Mouse (Mus musculus) embryonic facial prominence, embryonic 13.5 days (tissue): Measurements from ENCODE around the gene Pglyrp3. TPM values are rescaled to one million over a fixed set of nuclear protein-coding genes. Genes with fewer than 3 reads are reported as not detected.
"Not testable (repeated sequence)": the region's sequence is repeated elsewhere in the genome, so short reads cannot be mapped to it uniquely, and the experiment has no call there.

Source experiments
- ATAC-seq: fragments of 200-750 bp; cut with Nextera tagmentation; 2 replicates; pipeline ENCODE4 v1.8.0; 2017; ENCODE audit warnings: low read depth; ENCODE audit not compliant: insufficient number of reproducible peaks, insufficient read depth, low FRiP score, low TSS enrichment
- H3K27ac ChIP-seq: fragments of 300-500 bp; sonication (generic); 2 replicates; pipeline ENCODE4 v1.5.1; 2015; ENCODE audit warnings: moderate library complexity, mild to moderate bottlenecking, inconsistent platforms
- H3K27me3 ChIP-seq: fragments of 300-500 bp; sonication (generic); 2 replicates; pipeline ENCODE4 v1.6.1; 2015; ENCODE audit warnings: mild to moderate bottlenecking, inconsistent platforms
- H3K36me3 ChIP-seq: fragments of 300-500 bp; sonication (generic); 2 replicates; pipeline ENCODE4 v1.6.1; 2015; ENCODE audit warnings: mild to moderate bottlenecking, inconsistent platforms
- H3K4me1 ChIP-seq: fragments of 300-500 bp; sonication (generic); 2 replicates; pipeline ENCODE4 v1.6.1; 2015; ENCODE audit warnings: inconsistent platforms
- H3K4me2 ChIP-seq: fragments of 300-500 bp; sonication (generic); 2 replicates; pipeline ENCODE4 v1.6.1; 2015; ENCODE audit warnings: moderate library complexity, mild to moderate bottlenecking, inconsistent platforms
- H3K4me3 ChIP-seq: fragments of 300-500 bp; sonication (generic); 2 replicates; pipeline ENCODE4 v1.5.1; 2015; ENCODE audit warnings: mild to moderate bottlenecking, inconsistent platforms
- H3K9ac ChIP-seq: fragments of 300-500 bp; sonication (generic); 2 replicates; pipeline ENCODE4 v1.6.1; 2015; ENCODE audit warnings: mild to moderate bottlenecking, inconsistent platforms
- H3K9me3 ChIP-seq: fragments of 300-500 bp; sonication (generic); 2 replicates; pipeline ENCODE4 v1.6.1; 2016; ENCODE audit warnings: inconsistent platforms
- WGBS: fragments of 180-500 bp; shearing (Covaris S2); methylation state at CpG from one replicate; pipeline ENCODE4 v1.1.7; 2015; ENCODE audit warnings: mixed read lengths; 5-methylcytosine and 5-hydroxymethylcytosine counted together
- microRNA-seq: library from miRNA; unstranded; fragments of <30 nt; microRNA quantifications from one replicate; pipeline ENCODE4, GENCODE M21; 2016
- polyA plus RNA-seq: library from polyadenylated mRNA; unstranded; fragments of >200 nt; fragmentation: Nextera tagmentation; extraction: Ambion mirVana; gene quantifications from 2 replicates; pipeline ENCODE4 v1.2.1, GENCODE M21; 2015

Gene Pglyrp3
- 1.1 TPM in 1 of 2 replicates, not detected in the other for polyA plus RNA-seq

DNA sequence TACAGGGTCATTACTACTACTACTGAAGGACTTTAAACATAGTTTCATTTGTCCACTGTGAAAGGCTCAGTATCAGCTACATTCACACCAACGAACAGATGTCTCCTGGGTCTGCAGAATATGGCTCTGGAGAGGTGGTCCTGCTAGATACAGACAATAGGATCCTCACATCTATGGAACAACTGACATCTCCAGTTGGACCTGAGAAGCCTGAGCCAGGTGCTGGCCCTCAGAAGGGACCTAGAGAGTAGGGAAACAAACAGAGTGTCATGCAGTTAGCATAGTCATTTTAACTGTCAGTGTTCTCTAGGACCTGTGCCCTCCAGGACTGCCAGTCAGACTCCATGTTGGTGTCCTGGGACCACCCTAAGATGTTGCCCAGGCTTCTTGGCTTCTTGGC is at the start of gene Pglyrp3:
Gene Pglyrp3 (plus strand): TSS at position 301 of the 400 bp plus-strand sequence.
- H3K4me1 ChIP-seq = no peaks in the 10 kb centered on the region
- no peaks in the 10 kb centered on the region for H3K9me3 ChIP-seq
- ATAC-seq = no peak
- 83% methylated on average over 1 of the region's 1 CpGs for WGBS
- no peaks in the 10 kb centered on the region for H3K36me3 ChIP-seq
- no peak within 1 kb of the TSS for H3K27ac ChIP-seq
- no peak within 1 kb of the TSS for H3K4me2 ChIP-seq
- no peak within 1 kb of the TSS for H3K9ac ChIP-seq
- no peaks in the 10 kb centered on the region for H3K27me3 ChIP-seq
- H3K4me3 ChIP-seq = no peak within 1 kb of the TSS

DNA sequence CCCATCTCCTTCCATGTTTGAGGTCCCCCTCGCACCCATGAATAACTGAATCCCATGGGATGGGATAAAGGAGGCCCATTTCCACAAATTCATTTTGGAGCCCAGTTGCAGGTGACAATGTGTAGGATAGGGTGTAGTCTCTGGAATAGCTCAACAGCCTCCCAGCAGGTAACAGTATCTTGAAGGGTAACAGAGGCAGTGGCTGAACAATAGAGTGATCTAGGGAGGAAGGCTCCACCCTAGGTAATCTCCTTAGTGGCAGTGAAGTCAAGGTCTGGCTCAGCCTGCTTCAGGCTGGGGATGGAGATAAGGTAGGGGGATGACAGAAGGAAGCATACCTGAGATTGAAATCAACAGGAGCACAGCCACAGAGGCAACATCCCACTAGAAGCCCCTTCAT is 3.4 kb upstream of the Pglyrp3 start:
- Histone ChIP-seq H3K4me3 (no peak overlapping the region), H3K4me1 (no peaks in the 10 kb centered on the region), H3K27me3 (no peaks in the 10 kb centered on the region), H3K9ac (no peak overlapping the region), H3K4me2 (no peak overlapping the region), H3K9me3 (no peaks in the 10 kb centered on the region), H3K36me3 (no peaks in the 10 kb centered on the region), H3K27ac (no peak overlapping the region)
- WGBS = 83% methylated on average over 1 of the region's 1 CpGs
- ATAC-seq = no peak

DNA sequence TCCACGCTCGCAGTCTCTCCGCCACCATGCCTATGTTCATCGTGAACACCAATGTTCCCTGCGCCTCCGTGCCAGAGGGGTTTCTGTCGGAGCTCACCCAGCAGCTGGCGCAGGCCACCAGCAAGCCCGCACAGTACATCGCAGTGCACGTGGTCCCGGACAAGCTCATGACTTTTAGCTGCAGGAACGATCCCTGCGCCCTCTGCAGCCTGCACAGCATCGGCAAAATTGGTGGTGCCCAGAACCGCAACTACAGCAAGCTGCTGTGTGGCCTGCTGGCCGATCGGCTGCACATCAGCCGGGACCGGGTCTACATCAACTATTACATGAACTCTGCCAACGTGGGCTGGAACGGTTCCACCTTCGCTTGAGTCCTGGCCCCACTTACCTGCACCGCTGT is 10.2 kb downstream of the Pglyrp3 start:
- H3K27me3 ChIP-seq, H3K9ac ChIP-seq, H3K9me3 ChIP-seq, H3K4me3 ChIP-seq, H3K4me1 ChIP-seq, H3K27ac ChIP-seq, ATAC-seq, H3K36me3 ChIP-seq: not testable (repeated sequence)
- WGBS = 61% methylated on average over 24 of the region's 24 CpGs
- H3K4me2 ChIP-seq = peak overlapping the region; percentile 42

DNA sequence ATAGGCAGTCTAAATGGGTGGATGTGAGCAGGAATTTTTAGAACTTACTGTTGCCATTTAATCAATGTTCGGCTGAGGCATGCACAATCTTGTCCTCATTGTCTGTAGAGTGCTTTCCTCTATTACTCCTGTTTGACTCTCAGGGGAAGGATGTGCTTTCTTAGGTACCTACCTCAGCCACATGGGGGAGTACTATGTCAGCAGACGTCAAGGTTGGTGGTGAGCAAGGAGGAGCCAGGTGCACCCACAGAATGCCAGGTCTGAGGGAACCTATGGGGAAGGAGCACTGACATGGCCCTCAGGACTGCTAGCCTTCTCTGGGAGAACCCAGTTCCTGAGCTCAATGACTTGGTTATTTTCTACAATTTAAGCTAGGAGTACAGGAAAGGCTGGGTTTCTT is 18.8 kb downstream of the Pglyrp3 start:
- WGBS = 37% methylated on average over 2 of the region's 2 CpGs
- no peak overlapping the region for H3K9ac ChIP-seq
- H3K36me3 ChIP-seq = no peaks in the 10 kb centered on the region
- no peak overlapping the region for H3K4me3 ChIP-seq
- H3K4me2 ChIP-seq = no peak overlapping the region
- H3K9me3 ChIP-seq = no peaks in the 10 kb centered on the region
- H3K27ac ChIP-seq = no peak overlapping the region
- ATAC-seq = no peak
- H3K4me1 ChIP-seq = no peaks in the 10 kb centered on the region
- H3K27me3 ChIP-seq = no peaks in the 10 kb centered on the region

DNA sequence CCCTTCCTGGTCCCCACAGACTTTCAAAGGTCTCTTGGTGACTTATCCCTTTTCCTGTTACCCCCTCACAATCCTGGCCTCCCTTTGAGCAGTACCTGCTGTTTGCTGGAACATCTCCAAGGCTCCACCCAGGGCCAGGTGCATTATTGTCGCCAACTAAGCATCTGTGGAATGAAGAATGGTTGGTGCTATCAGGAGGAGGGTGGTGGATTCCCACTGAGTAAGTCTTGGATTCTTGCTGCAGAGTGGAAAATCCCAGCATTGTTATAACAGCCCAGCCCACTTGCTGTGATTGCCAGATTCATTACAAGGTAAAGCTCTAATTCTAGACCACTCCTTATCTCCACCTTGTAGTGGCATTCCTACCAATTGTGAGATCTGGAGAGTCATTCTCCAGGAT is 19.5 kb downstream of the Pglyrp3 start:
- Histone ChIP-seq H3K4me3 (no peak overlapping the region), H3K27ac (no peak overlapping the region), H3K9ac (no peak overlapping the region), H3K9me3 (no peaks in the 10 kb centered on the region), H3K27me3 (no peaks in the 10 kb centered on the region), H3K4me1 (no peaks in the 10 kb centered on the region), H3K4me2 (no peak overlapping the region), H3K36me3 (no peaks in the 10 kb centered on the region)
- WGBS = 57% methylated on average over 1 of the region's 1 CpGs
- ATAC-seq = peak; percentile 26; the same call in 1 of the 2 replicates

DNA sequence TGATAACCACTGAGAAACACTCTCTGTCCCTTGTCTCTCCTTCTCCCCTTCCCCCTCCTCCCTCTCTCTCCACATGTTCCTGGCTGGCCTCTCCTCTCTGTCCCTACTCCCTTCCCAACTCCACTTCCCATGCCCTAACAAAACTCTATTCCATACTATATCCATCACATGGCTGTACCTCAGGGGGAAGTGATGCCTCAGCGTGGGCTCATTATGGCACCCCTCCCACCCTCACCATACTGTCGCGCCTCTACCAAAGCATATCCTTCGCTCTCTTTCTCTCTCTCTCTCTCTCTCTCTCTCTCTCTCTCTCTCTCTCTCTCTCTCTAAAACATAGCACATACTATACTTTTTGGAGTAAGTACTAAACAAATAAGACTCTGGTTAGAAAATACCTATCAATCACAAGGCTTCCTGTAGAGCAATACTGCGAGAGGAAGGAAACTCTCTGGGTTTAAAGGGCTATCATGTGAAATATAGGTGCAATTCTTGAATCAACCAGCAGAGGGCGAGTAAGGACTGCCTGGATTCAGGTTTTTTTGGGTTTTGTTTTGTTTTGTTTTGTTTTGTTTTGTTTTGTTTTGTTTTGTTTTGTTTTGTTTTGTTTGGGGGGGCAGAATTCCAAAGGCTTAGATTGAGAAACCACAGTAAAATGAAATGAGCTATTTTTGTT is 36.1 kb downstream of the Pglyrp3 start:
- H3K4me2 ChIP-seq = no peak overlapping the region
- no peak for ATAC-seq
- H3K4me1 ChIP-seq = no peaks in the 10 kb centered on the region
- H3K27me3 ChIP-seq = peaks cover 3% of the 10 kb centered on the region; the same call in 1 of the 2 replicates
- no peaks in the 10 kb centered on the region for H3K36me3 ChIP-seq
- no peak overlapping the region for H3K4me3 ChIP-seq
- H3K9me3 ChIP-seq = no peaks in the 10 kb centered on the region
- H3K9ac ChIP-seq = no peak overlapping the region
- no peak overlapping the region for H3K27ac ChIP-seq
- 53% methylated on average over 6 of the region's 6 CpGs for WGBS

DNA sequence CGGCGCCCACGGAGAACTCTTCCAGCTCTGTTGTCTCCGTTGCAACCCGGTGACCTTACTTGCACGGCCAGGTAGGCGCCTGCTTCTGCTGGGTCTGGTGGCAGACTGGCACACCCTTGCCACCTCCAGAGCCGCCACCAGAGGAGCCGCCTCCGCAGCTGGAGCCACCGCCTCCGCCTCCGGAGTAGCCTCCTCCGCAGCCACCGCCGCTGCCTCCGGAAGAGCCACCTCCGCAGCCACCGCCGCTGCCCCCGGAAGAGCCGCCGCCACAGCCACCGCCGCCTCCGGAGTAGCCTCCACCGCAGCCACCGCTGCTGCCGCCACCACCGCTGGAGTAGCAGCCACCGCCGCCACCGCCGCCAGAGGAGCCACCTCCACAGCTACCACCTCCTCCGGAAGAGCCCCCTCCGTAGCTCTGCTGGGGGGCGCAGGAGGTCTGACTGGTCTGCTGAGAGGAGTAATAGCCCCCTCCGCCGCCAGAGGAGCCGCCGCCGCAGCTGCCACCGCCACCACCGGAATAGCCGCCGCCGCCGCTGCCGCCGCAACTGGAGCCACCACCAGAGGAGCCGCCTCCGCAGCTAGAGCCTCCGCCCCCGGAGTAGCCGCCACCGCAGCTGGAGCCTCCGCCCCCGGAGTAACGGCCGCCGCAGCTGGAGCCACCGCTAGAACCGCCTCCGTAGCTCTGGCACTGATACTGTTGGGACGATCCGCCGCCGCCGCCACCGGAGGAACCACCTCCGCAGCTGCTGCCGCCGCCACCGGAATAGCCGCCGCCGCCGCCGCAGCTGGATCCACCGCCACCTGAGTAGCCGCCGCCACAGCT is 66.3 kb downstream of the Pglyrp3 start:
- H3K4me2 ChIP-seq = peak overlapping the region; percentile 95
- H3K27ac ChIP-seq = peak overlapping the region; percentile 48; the same call in 1 of the 2 replicates
- no peaks in the 10 kb centered on the region for H3K36me3 ChIP-seq
- peak overlapping the region; percentile 70 for H3K4me3 ChIP-seq
- peaks cover 61% of the 10 kb centered on the region for H3K27me3 ChIP-seq
- WGBS = under 1% methylated on average over 73 of the region's 82 CpGs
- no peaks in the 10 kb centered on the region for H3K9me3 ChIP-seq
- H3K4me1 ChIP-seq = peaks cover 9% of the 10 kb centered on the region; the same call in 1 of the 2 replicates
- peak; percentile 59 for ATAC-seq
- peak overlapping the region; percentile 75 for H3K9ac ChIP-seq

Small RNA genes within 50 kb of the gene (microRNA-seq; reads per million reads assigned to microRNA genes)
- gene Gm23697 (not detected), gene Gm25145 (not detected)

Other genes with a start within 250 kb of the Pglyrp3 start
- 0.96 and 1.9 TPM in 2 replicates for gene Lor, start 68.6 kb downstream of the Pglyrp3 start, polyA plus RNA-seq
- gene Prr9, start 109.4 kb downstream of the Pglyrp3 start, polyA plus RNA-seq = not detected in 2 replicates
- gene Lelp1, start 128.2 kb downstream of the Pglyrp3 start, polyA plus RNA-seq = not detected in 2 replicates
- 0.26 TPM in 1 of 2 replicates, not detected in the other for gene Sprr2a1, start 201.2 kb downstream of the Pglyrp3 start, polyA plus RNA-seq
- gene Sprr2a2, start 201.3 kb downstream of the Pglyrp3 start, polyA plus RNA-seq = 21.6 TPM in 1 of 2 replicates, not detected in the other